Mouse (Mus musculus) myocyte (in vitro differentiated cells): ENCODE measurements at regions not wholly inside any gene's neighbourhood (a gene's known extent, or its start where the extent isn't known, plus 50 kb on each side); places are given as distances from the start of the nearest gene placed in this dataset.

Experiments used
- H3K27me3 ChIP-seq: one replicate; pipeline ENCODE4 v1.6.1; 2011; ENCODE audit not compliant: control insufficient read depth, insufficient read depth, insufficient read length
- H3K36me3 ChIP-seq: one replicate; pipeline ENCODE4 v1.6.1; 2011; ENCODE audit not compliant: control insufficient read depth, insufficient read depth
- H3K4me2 ChIP-seq: one replicate; pipeline ENCODE4 v1.6.1; 2011; ENCODE audit warnings: low read depth, control low read depth
- H3K4me3 ChIP-seq: one replicate; pipeline ENCODE4 v1.5.1; 2011; ENCODE audit warnings: mild to moderate bottlenecking, control low read depth, moderate library complexity
- H3K79me2 ChIP-seq: one replicate; pipeline ENCODE4 v1.6.1; 2011; ENCODE audit not compliant: control insufficient read depth, insufficient read depth
- H3ac ChIP-seq: one replicate; pipeline ENCODE4 v1.6.1; 2011; ENCODE audit not compliant: control insufficient read depth, insufficient read length
- CEBPB ChIP-seq: IDR thresholded peaks from 2 replicates; pipeline ENCODE4 v1.6.1; 2011; ENCODE audit warnings: mild to moderate bottlenecking, moderate library complexity; ENCODE audit not compliant: poor library complexity, insufficient read depth, severe bottlenecking
- E2F4 ChIP-seq: IDR thresholded peaks from one replicate; pipeline ENCODE4 v1.6.1; 2011; ENCODE audit warnings: mild to moderate bottlenecking, control low read depth, moderate library complexity; ENCODE audit not compliant: insufficient read depth
- MAX ChIP-seq: IDR thresholded peaks from one replicate; pipeline ENCODE4 v1.6.1; 2011; ENCODE audit warnings: low read depth, mild to moderate bottlenecking, control low read depth
- MYOD1 ChIP-seq, 3 experiments: IDR thresholded peaks; one replicate each; pipeline ENCODE4 v1.6.1; 2011; ENCODE audit warnings: control low read depth in 2 of 3, low read depth in 2 of 3, mild to moderate bottlenecking in 2 of 3, moderate library complexity in 1 of 3; ENCODE audit not compliant: insufficient read length in 2 of 3, control insufficient read depth in 1 of 3
- MYOG ChIP-seq, 3 experiments: IDR thresholded peaks; one replicate each; pipeline ENCODE4 v1.6.1; 2011; ENCODE audit warnings: control low read depth in 2 of 3, low read depth in 2 of 3, mild to moderate bottlenecking in 2 of 3; ENCODE audit not compliant: insufficient read length in 2 of 3, control insufficient read depth in 1 of 3, insufficient read depth in 1 of 3
- POLR2A ChIP-seq: IDR thresholded peaks from one replicate; pipeline ENCODE4 v1.6.1; 2011; ENCODE audit warnings: low read depth, mild to moderate bottlenecking, control low read depth, moderate library complexity; ENCODE audit not compliant: insufficient read length
- POLR2AphosphoS2 ChIP-seq: IDR thresholded peaks from one replicate; pipeline ENCODE4 v1.6.1; 2011; ENCODE audit warnings: low read depth, control low read depth; ENCODE audit not compliant: insufficient read length
- REST ChIP-seq: IDR thresholded peaks from one replicate; pipeline ENCODE4 v1.6.1; 2011; ENCODE audit warnings: mild to moderate bottlenecking, control low read depth, moderate library complexity; ENCODE audit not compliant: insufficient read depth, insufficient read length
- SRF ChIP-seq: IDR thresholded peaks from one replicate; pipeline ENCODE4 v1.6.1; 2011; ENCODE audit warnings: low read depth; ENCODE audit not compliant: control insufficient read depth, insufficient read length
- TCF12 ChIP-seq: IDR thresholded peaks from one replicate; pipeline ENCODE4 v1.6.1; 2011; ENCODE audit warnings: mild to moderate bottlenecking, control low read depth; ENCODE audit not compliant: poor library complexity, insufficient read depth, severe bottlenecking
- TCF3 ChIP-seq: IDR thresholded peaks from one replicate; pipeline ENCODE4 v1.6.1; 2011; ENCODE audit warnings: low read depth, control low read depth; ENCODE audit not compliant: insufficient read length
- USF1 ChIP-seq: IDR thresholded peaks from one replicate; pipeline ENCODE4 v1.6.1; 2011; ENCODE audit warnings: low read depth, mild to moderate bottlenecking, control low read depth, moderate library complexity

GRCm38 (mm10) chr8:89914076-89914475, 434.1 kb downstream of the Tox3 start:
- Histone ChIP-seq H3K36me3 (no peaks in the 10 kb centered on the region), H3ac (no peak overlapping the region), H3K79me2 (no peaks in the 10 kb centered on the region), H3K4me2 (no peak overlapping the region), H3K27me3 (no peaks in the 10 kb centered on the region), H3K4me3 (no peak overlapping the region)
- TF ChIP-seq TCF12: no peak
- TF ChIP-seq MAX: no peak
- no peak for TF ChIP-seq REST
- TF ChIP-seq SRF: no peak
- TF ChIP-seq MYOD1 (IDR thresholded peaks at IDR 0.05; ENCODE audit: control insufficient read depth in 1 of 3, insufficient read length in 2 of 3, low read depth in 2 of 3): no peak
- no peak for TF ChIP-seq E2F4
- TF ChIP-seq MYOG (IDR thresholded peaks at IDR 0.05; ENCODE audit: control insufficient read depth in 1 of 3, insufficient read depth in 1 of 3, insufficient read length in 2 of 3, low read depth in 2 of 3): no peak

- no peak overlapping the region for H3ac ChIP-seq
- H3K4me2 ChIP-seq: no peak overlapping the region
- H3K79me2 ChIP-seq: no peaks in the 10 kb centered on the region
- no peak overlapping the region for H3K4me3 ChIP-seq
- no peaks in the 10 kb centered on the region for H3K36me3 ChIP-seq
- TF ChIP-seq POLR2AphosphoS2: no peak
- TF ChIP-seq POLR2A: no peak
- no peak for TF ChIP-seq MYOG (IDR thresholded peaks at IDR 0.05; ENCODE audit: control insufficient read depth in 1 of 3, insufficient read depth in 1 of 3, insufficient read length in 2 of 3, low read depth in 2 of 3)
- TF ChIP-seq SRF: no peak
- no peak for TF ChIP-seq CEBPB
- TF ChIP-seq REST: no peak
- TF ChIP-seq TCF3: no peak
- no peaks in the 10 kb centered on the region for H3K27me3 ChIP-seq
Observed at GRCm38 (mm10) chr8:89906200-89906599, 441.9 kb downstream of the Tox3 start.

- no peak for TF ChIP-seq POLR2AphosphoS2
- TF ChIP-seq TCF3: no peak
- no peak for TF ChIP-seq CEBPB
- no peak for TF ChIP-seq SRF
- TF ChIP-seq REST: no peak
- no peak for TF ChIP-seq TCF12
- TF ChIP-seq MYOG (IDR thresholded peaks at IDR 0.05; ENCODE audit: control insufficient read depth in 1 of 3, insufficient read depth in 1 of 3, insufficient read length in 2 of 3, low read depth in 2 of 3): no peak
- no peak for TF ChIP-seq MAX
- no peak for TF ChIP-seq MYOD1 (IDR thresholded peaks at IDR 0.05; ENCODE audit: control insufficient read depth in 1 of 3, insufficient read length in 2 of 3, low read depth in 2 of 3)
- TF ChIP-seq E2F4: no peak
- no peak for TF ChIP-seq POLR2A
- no peak for TF ChIP-seq USF1
- H3K36me3 ChIP-seq: no peaks in the 10 kb centered on the region
- H3K27me3 ChIP-seq: no peaks in the 10 kb centered on the region
- H3K4me3 ChIP-seq: no peak overlapping the region
- no peak overlapping the region for H3K4me2 ChIP-seq
- H3K79me2 ChIP-seq: no peaks in the 10 kb centered on the region
- H3ac ChIP-seq: no peak overlapping the region
Observed at GRCm38 (mm10) chr8:89905588-89905987, 442.6 kb downstream of the Tox3 start.

- no peak for TF ChIP-seq MAX
- no peak for TF ChIP-seq MYOG (IDR thresholded peaks at IDR 0.05; ENCODE audit: control insufficient read depth in 1 of 3, insufficient read depth in 1 of 3, insufficient read length in 2 of 3, low read depth in 2 of 3)
- no peak for TF ChIP-seq TCF3
- TF ChIP-seq REST: no peak
- TF ChIP-seq SRF: no peak
- no peak for TF ChIP-seq POLR2AphosphoS2
- no peak for TF ChIP-seq E2F4
- TF ChIP-seq CEBPB: no peak
- no peak for TF ChIP-seq MYOD1 (IDR thresholded peaks at IDR 0.05; ENCODE audit: control insufficient read depth in 1 of 3, insufficient read length in 2 of 3, low read depth in 2 of 3)
- Histone ChIP-seq H3K27me3 (no peaks in the 10 kb centered on the region), H3K79me2 (no peaks in the 10 kb centered on the region), H3K4me3 (no peak overlapping the region), H3K4me2 (no peak overlapping the region), H3K36me3 (no peaks in the 10 kb centered on the region), H3ac (no peak overlapping the region)
Observed at GRCm38 (mm10) chr8:89903346-89903745, 444.8 kb downstream of the Tox3 start.

GRCm38 (mm10) chr8:89872768-89873167, 475.4 kb downstream of the Tox3 start:
- TF ChIP-seq POLR2AphosphoS2: no peak
- no peak for TF ChIP-seq SRF
- no peak for TF ChIP-seq E2F4
- TF ChIP-seq POLR2A: no peak
- TF ChIP-seq USF1: no peak
- no peak for TF ChIP-seq MYOG (IDR thresholded peaks at IDR 0.05; ENCODE audit: control insufficient read depth in 1 of 3, insufficient read depth in 1 of 3, insufficient read length in 2 of 3, low read depth in 2 of 3)
- no peak for TF ChIP-seq MAX
- no peak for TF ChIP-seq TCF3
- TF ChIP-seq TCF12: no peak
- TF ChIP-seq CEBPB: no peak
- TF ChIP-seq MYOD1 (IDR thresholded peaks at IDR 0.05; ENCODE audit: control insufficient read depth in 1 of 3, insufficient read length in 2 of 3, low read depth in 2 of 3): no peak
- no peak for TF ChIP-seq REST
- H3K4me2 ChIP-seq: no peak overlapping the region

More at GRCm38 (mm10) chr8:89872768-89873167, 475.4 kb downstream of the Tox3 start:
- no peaks in the 10 kb centered on the region for H3K36me3 ChIP-seq
- H3K79me2 ChIP-seq: no peaks in the 10 kb centered on the region
- H3ac ChIP-seq: no peak overlapping the region
- H3K27me3 ChIP-seq: no peaks in the 10 kb centered on the region
- no peak overlapping the region for H3K4me3 ChIP-seq
